Mouse (Mus musculus) gastrocnemius, adult 8-10 months (tissue): ENCODE results near the gene Arl5c. TPM values are rescaled to one million over a fixed set of nuclear protein-coding genes. Genes with fewer than 3 reads are reported as not detected.

ENCODE experiments used
- DNase-seq, 2 experiments: peaks; one replicate each; pipeline ENCODE4 v3.0.0; 2022; ENCODE audit warnings: low spot score in 2 of 2
- total RNA-seq, 4 experiments: library from RNA; stranded (reverse); gene quantifications; 2 replicates each; pipeline ENCODE4 v1.2.4; 2022

Gene Arl5c
- total RNA-seq = under 1 TPM in 2 of 4 experiments, not detected in 2; 0.18 to 0.19 TPM

- peak in 1 of 2 experiments; percentile 49 for DNase-seq
Observed at GRCm38 (mm10) chr11:97995564-97996288, at the start of gene Arl5c. TSS of gene Arl5c (minus strand) at chr11:97996181.

GRCm38 (mm10) chr11:98045596-98045995, 49.6 kb upstream of the Arl5c start:
- DNase-seq = no peak

GRCm38 (mm10) chr11:98044074-98044473, 48.1 kb upstream of the Arl5c start:
- no peak for DNase-seq

GRCm38 (mm10) chr11:98042741-98043140, 46.8 kb upstream of the Arl5c start:
- DNase-seq = no peak

GRCm38 (mm10) chr11:98040975-98041374, 45.0 kb upstream of the Arl5c start:
- no peak for DNase-seq

GRCm38 (mm10) chr11:98037871-98038270, 41.9 kb upstream of the Arl5c start:
- DNase-seq = no peak

GRCm38 (mm10) chr11:98035977-98036377, 40.0 kb upstream of the Arl5c start:
- no peak for DNase-seq

GRCm38 (mm10) chr11:98034840-98035239, 38.9 kb upstream of the Arl5c start:
- DNase-seq = no peak

- no peak for DNase-seq
Observed at GRCm38 (mm10) chr11:98034061-98034460, 38.1 kb upstream of the Arl5c start.

GRCm38 (mm10) chr11:98031443-98031770, 35.4 kb upstream of the Arl5c start:
- peak in 1 of 2 experiments; percentile 54 for DNase-seq

- DNase-seq = no peak
Observed at GRCm38 (mm10) chr11:98030701-98031442, 34.9 kb upstream of the Arl5c start.

- DNase-seq = no peak
Observed at GRCm38 (mm10) chr11:98027785-98028184, 31.8 kb upstream of the Arl5c start.

GRCm38 (mm10) chr11:98027297-98027688, 31.3 kb upstream of the Arl5c start:
- no peak for DNase-seq

GRCm38 (mm10) chr11:98026570-98027296, 30.8 kb upstream of the Arl5c start, which contains the start of gene Rpl19:
TSS of gene Rpl19 (plus strand) at chr11:98026710.
- DNase-seq = peak; percentile 82 to 89

GRCm38 (mm10) chr11:98026248-98026569, 30.2 kb upstream of the Arl5c start:
- no peak for DNase-seq

- DNase-seq = no peak
Observed at GRCm38 (mm10) chr11:98024516-98024915, 28.5 kb upstream of the Arl5c start.

- DNase-seq = no peak
Observed at GRCm38 (mm10) chr11:98022555-98023371, 26.8 kb upstream of the Arl5c start, which contains the start of gene Cacnb1. TSS of gene Cacnb1 (minus strand) at chr11:98023034.

- DNase-seq = no peak
Observed at GRCm38 (mm10) chr11:98022253-98022554, 26.2 kb upstream of the Arl5c start.

- no peak for DNase-seq
Observed at GRCm38 (mm10) chr11:98021565-98022252, 25.7 kb upstream of the Arl5c start.

GRCm38 (mm10) chr11:98021118-98021517, 25.1 kb upstream of the Arl5c start:
- no peak for DNase-seq

GRCm38 (mm10) chr11:98020710-98021109, 24.7 kb upstream of the Arl5c start:
- no peak for DNase-seq
